Comparison of ENCODE assay signal across 23 mouse cellular contexts in the genomic region with DNA sequence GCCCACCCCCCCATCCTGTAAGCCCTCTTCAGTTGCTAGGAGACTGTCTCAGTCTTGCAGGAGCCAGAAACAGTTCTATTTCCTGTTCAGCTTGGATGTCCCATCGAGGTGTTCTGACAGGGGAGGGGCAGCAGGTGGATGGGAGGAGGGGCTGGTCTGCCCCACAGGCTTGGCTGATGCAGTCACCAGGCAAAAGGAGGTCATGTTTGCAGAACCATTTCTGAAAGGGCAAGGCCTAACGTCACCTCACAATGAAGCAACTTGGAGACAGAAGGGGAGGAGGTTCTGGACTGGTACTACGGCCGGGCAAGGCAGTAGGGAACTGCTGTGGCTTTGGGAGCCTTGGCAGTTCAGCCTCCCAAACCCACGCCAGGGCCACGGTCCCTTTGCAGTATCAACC. TPM values are rescaled to one million over a fixed set of nuclear protein-coding genes. Genes with fewer than 3 reads are reported as not detected.
DNase-seq lines count a peak whose midpoint lies in the region; TF ChIP-seq lines count a peak whose summit lies in the region.
"Had no signal": no experiment of that assay in that cellular context is flagged by ENCODE, and none has a peak within 500 bp of the region (broad histone marks: within the 10 kb centered on the region; RNA-seq: fewer than 3 reads in every experiment).

No protein-coding gene starts in this region.

- peaks cover 6% of the 10 kb centered on the region for H3K4me1 ChIP-seq in lung, adult 2 months (ENCODE audit: control insufficient read depth, insufficient read depth, low read length)
- peaks cover 26% of the 10 kb centered on the region for H3K4me1 ChIP-seq in thymus, adult 2 months (replicated peaks; ENCODE audit: control insufficient read depth, insufficient read depth, low read length)
- H3K4me1 ChIP-seq: forebrain, embryonic 12.5 days; hindbrain, embryonic 13.5 days had no signal

- no peaks in the 10 kb centered on the region for H3K27me3 ChIP-seq in thymus, adult 2 months (ENCODE audit: control insufficient read depth, insufficient read depth, low read length)
- H3K27me3 ChIP-seq: forebrain, embryonic 12.5 days; hindbrain, embryonic 13.5 days; intestine, embryonic 15.5 days; liver, embryonic 15.5 days; neural tube, embryonic 13.5 days had no signal

- WGBS in lung, adult 2 months: 53% methylated on average over 6 of the region's 6 CpGs
- WGBS in thymus, adult 2 months: 74% methylated on average over 6 of the region's 6 CpGs

- no peak for TF ChIP-seq CTCF in lung, adult 2 months (IDR thresholded peaks at IDR 0.05; ENCODE audit: insufficient read depth, low read length)
- TF ChIP-seq CTCF in thymus, adult 2 months (IDR thresholded peaks at IDR 0.05; ENCODE audit: borderline replicate concordance, control insufficient read depth, extremely low read depth, insufficient read depth, low read length, poor library complexity): peak; percentile 5; the same call in 1 of the 2 replicates

- H3K36me3 ChIP-seq in thymus, adult 2 months (ENCODE audit: control insufficient read depth, insufficient read depth, low read length): no peaks in the 10 kb centered on the region
- H3K36me3 ChIP-seq: forebrain, embryonic 12.5 days; hindbrain, embryonic 13.5 days; intestine, embryonic 15.5 days; liver, embryonic 15.5 days; neural tube, embryonic 13.5 days had no signal

- no peak overlapping the region for H3K4me3 ChIP-seq in lung, adult 2 months (replicated peaks; ENCODE audit: extremely low read depth, low read depth, low read length)
- no peak overlapping the region for H3K4me3 ChIP-seq in thymus, adult 2 months (ENCODE audit: control insufficient read depth, insufficient read depth, low read length)
- H3K4me3 ChIP-seq: forebrain, embryonic 12.5 days; hindbrain, embryonic 13.5 days; intestine, embryonic 15.5 days; liver, embryonic 15.5 days; neural tube, embryonic 13.5 days had no signal

- intact Hi-C loops in left cerebral cortex, postnatal 25 days (cut with DNase I): no loop called here

- no peak overlapping the region for H3K27ac ChIP-seq in thymus, adult 2 months (ENCODE audit: control insufficient read depth, insufficient read depth, low read length)
- H3K27ac ChIP-seq: forebrain, embryonic 12.5 days; hindbrain, embryonic 13.5 days; intestine, embryonic 15.5 days; liver, embryonic 15.5 days; neural tube, embryonic 13.5 days had no signal

- peak; percentile 25 for DNase-seq in gastrocnemius, postnatal 25 days
- no peak for DNase-seq in gastrocnemius, postnatal 4 days (ENCODE audit: low spot score in 2 of 2)
- peak; percentile 35 for DNase-seq in lung, adult 2 months
- peak; percentile 74 for DNase-seq in lung, postnatal 25 days (ENCODE audit: low spot score)
- DNase-seq in thymus, adult 2 months: peak; percentile 24
- DNase-seq in kidney, postnatal 4 days: no peak
- DNase-seq in layer of hippocampus, adult 9-10 months (ENCODE audit: low spot score): no peak
- DNase-seq in left cerebral cortex, postnatal 25 days (ENCODE audit: low spot score in 2 of 2): no peak
- DNase-seq: cerebellum, postnatal 10 days; embryo, embryonic 11 days; right cerebral cortex, postnatal 14 days had no signal

- no peak for TF ChIP-seq POLR2A in lung, adult 2 months (IDR thresholded peaks at IDR 0.05; ENCODE audit: borderline replicate concordance, extremely low read depth, low read depth, low read length)
- TF ChIP-seq POLR2A in thymus, adult 2 months (IDR thresholded peaks at IDR 0.05; ENCODE audit: control insufficient read depth, extremely low read depth, insufficient read depth, low read length, poor library complexity): no peak

RNA-seq across cellular contexts. Expression of gene Cryaa, which starts 59.1 kb away (rescaled TPM):
- not detected for total RNA-seq in gastrocnemius, postnatal 25 days (2021)
- not detected for total RNA-seq in gastrocnemius, postnatal 4 days (2021)
- polyA plus RNA-seq in lung, adult 2 months (2012; rRNA removed): 2.5 and 2.9 TPM in 2 replicates
- 2.2 and 4.9 TPM in 2 replicates for polyA plus RNA-seq in thymus, adult 2 months (2012; rRNA removed)
- not detected for total RNA-seq in left cerebral cortex, postnatal 25 days (2021)
- total RNA-seq: heart, adult 8-10 months; megakaryocyte-erythroid progenitor cell, adult 5-6 weeks had no signal
- polyA plus RNA-seq: activated CD4-positive, CD25-positive, alpha-beta regulatory T cell, adult 4 months; C2C12; forebrain, embryonic 12.5 days; heart, postnatal 0 days; hindbrain, embryonic 13.5 days; kidney, embryonic 14.5 days; limb, embryonic 11.5 days; liver, embryonic 15.5 days; neural tube, embryonic 13.5 days had no signal

Comparison
In these comparisons a context has a peak if more than half of its experiments do, and no peak if none do; other contexts are left out.
1. DNase-seq: peak in gastrocnemius, postnatal 25 days (single experiment), lung, adult 2 months (single experiment), lung, postnatal 25 days (single experiment) and thymus, adult 2 months (single experiment); none in gastrocnemius, postnatal 4 days (0 of 2), kidney, postnatal 4 days (0 of 2), layer of hippocampus, adult 9-10 months (single experiment) and left cerebral cortex, postnatal 25 days (0 of 2).